Mouse (Mus musculus) embryonic facial prominence, embryonic 14.5 days (tissue): ENCODE data around the gene Rsph3b. TPM values are rescaled to one million over a fixed set of nuclear protein-coding genes. Genes with fewer than 3 reads are reported as not detected.

Experiments used
- ATAC-seq: fragments of 200-750 bp; cut with Nextera tagmentation; 2 replicates; pipeline ENCODE4 v1.8.0; 2017; ENCODE audit warnings: low read depth, moderate number of reproducible peaks, moderate TSS enrichment
- DNase-seq: peaks from one replicate; pipeline ENCODE4 v3.0.0-alpha.2; 2015; ENCODE audit warnings: low spot score
- H3K27ac ChIP-seq: fragments of 300-500 bp; sonication (generic); replicated peaks from 2 replicates; pipeline ENCODE4 v1.5.1; 2014; ENCODE audit warnings: low read depth, mild to moderate bottlenecking, low read length, moderate library complexity
- H3K27me3 ChIP-seq: fragments of 300-500 bp; sonication (generic); replicated peaks from 2 replicates; pipeline ENCODE4 v1.6.1; 2014; ENCODE audit warnings: low read length; ENCODE audit not compliant: control insufficient read depth, insufficient read depth
- H3K36me3 ChIP-seq: fragments of 300-500 bp; sonication (generic); 2 replicates; pipeline ENCODE4 v1.6.1; 2014; ENCODE audit warnings: low read length, mixed read lengths; ENCODE audit not compliant: control insufficient read depth, insufficient read depth
- H3K4me1 ChIP-seq: fragments of 300-500 bp; sonication (generic); 2 replicates; pipeline ENCODE4 v1.6.1; 2014; ENCODE audit warnings: antibody characterized with exemption, low read length; ENCODE audit not compliant: control insufficient read depth, insufficient read depth
- H3K4me2 ChIP-seq: fragments of 300-500 bp; sonication (generic); 2 replicates; pipeline ENCODE4 v1.6.1; 2014; ENCODE audit warnings: low read depth, mild to moderate bottlenecking, low read length, moderate library complexity, mixed read lengths
- H3K4me3 ChIP-seq: fragments of 300-500 bp; sonication (generic); 2 replicates; pipeline ENCODE4 v1.5.1; 2014; ENCODE audit warnings: low read depth, mild to moderate bottlenecking, low read length
- H3K9ac ChIP-seq: fragments of 300-500 bp; sonication (generic); 2 replicates; pipeline ENCODE4 v1.6.1; 2014; ENCODE audit warnings: low read depth, mild to moderate bottlenecking, low read length, moderate library complexity, mixed read lengths
- H3K9me3 ChIP-seq: fragments of 300-500 bp; sonication (generic); 2 replicates; pipeline ENCODE4 v1.6.1; 2016; ENCODE audit warnings: low read length; ENCODE audit not compliant: control insufficient read depth
- WGBS: fragments of 180-500 bp; shearing (Covaris S2); extraction: QIAGEN DNeasy Blood & Tissue Kit; methylation state at CpG from one replicate; pipeline ENCODE4 v1.1.7; 2014; 5-methylcytosine and 5-hydroxymethylcytosine counted together
- microRNA-seq: library from miRNA; unstranded; fragments of <30 nt; microRNA quantifications from one replicate; pipeline ENCODE4, GENCODE M21; 2016; ENCODE audit warnings: borderline number of aligned reads
- polyA plus RNA-seq: library from polyadenylated mRNA; unstranded; fragments of >200 nt; fragmentation: Nextera tagmentation; extraction: Ambion mirVana; gene quantifications from 2 replicates; pipeline ENCODE4 v1.2.1, GENCODE M21; 2014

Rsph3b gene
- polyA plus RNA-seq, 1 experiment from 2014 or later: 43.2 TPM

GRCm38 (mm10) chr17:6863521-6863920 lies 85.0 kb downstream of the Rsph3b start:
- DNase-seq (no peak), ATAC-seq (no peak)
- Histone ChIP-seq H3K36me3 (no peaks in the 10 kb centered on the region), H3K4me2 (no peak overlapping the region), H3K27me3 (0 out of 2 replicates have a peak, but pooled peaks cover 8% of the 10 kb centered on the region), H3K4me3 (no peak overlapping the region), H3K9me3 (no peaks in the 10 kb centered on the region), H3K9ac (no peak overlapping the region), H3K4me1 (peaks cover 8% of the 10 kb centered on the region; the same call in 1 of the 2 replicates), H3K27ac (no peak overlapping the region)
- 67% methylated on average over 6 of the region's 6 CpGs for WGBS

DNA sequence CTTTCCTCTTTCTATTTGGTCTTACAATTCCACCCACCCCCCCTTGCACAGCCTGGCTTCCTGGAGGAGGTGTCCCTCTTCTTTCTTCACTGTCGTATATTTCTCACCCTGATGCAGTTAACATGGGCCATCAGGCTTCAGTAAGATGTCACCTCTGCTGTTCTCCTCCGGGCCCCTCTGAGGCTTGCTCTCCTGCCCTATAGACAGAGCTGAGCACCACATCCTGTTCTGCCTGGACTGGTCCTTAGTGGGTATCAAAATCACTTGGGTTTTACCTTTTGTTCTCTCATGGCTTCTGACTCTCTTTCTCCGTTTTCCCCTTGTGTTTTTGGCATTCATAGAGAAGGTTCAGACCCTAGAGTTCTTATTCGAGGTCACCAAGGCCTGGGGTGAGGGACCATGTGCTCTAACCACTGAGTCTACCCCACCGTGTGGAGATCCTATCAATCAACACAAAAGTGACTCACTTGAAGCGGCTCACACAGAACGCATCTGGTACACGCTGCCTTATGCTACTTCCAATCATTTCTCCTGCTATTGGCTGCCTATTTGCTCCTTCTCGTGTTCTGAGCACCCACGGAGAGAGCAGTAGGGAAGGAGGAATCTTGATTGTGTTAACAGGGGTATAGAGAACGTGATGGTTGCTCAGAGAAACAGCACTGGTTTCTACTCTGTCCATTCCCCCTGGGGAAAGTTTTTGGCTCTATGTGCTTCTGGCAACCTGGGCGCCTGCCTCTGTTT lies 86.3 kb downstream of the Rsph3b start:
- H3K4me1 ChIP-seq: peaks cover 8% of the 10 kb centered on the region; the same call in 1 of the 2 replicates
- H3K36me3 ChIP-seq: no peaks in the 10 kb centered on the region
- no peak overlapping the region for H3K27ac ChIP-seq
- ATAC-seq (0 out of 2 replicates have a peak, but pooled peaks have one; percentile 14), DNase-seq (no peak)
- no peak overlapping the region for H3K9ac ChIP-seq
- H3K27me3 ChIP-seq: 0 out of 2 replicates have a peak, but pooled peaks cover 8% of the 10 kb centered on the region
- 59% methylated on average over 12 of the region's 12 CpGs for WGBS
- no peaks in the 10 kb centered on the region for H3K9me3 ChIP-seq
- H3K4me3 ChIP-seq: no peak overlapping the region
- peak overlapping the region; percentile 49 for H3K4me2 ChIP-seq

GRCm38 (mm10) chr17:6861181-6862039 lies 87.1 kb downstream of the Rsph3b start:
- 5% methylated on average over 27 of the region's 28 CpGs for WGBS
- Histone ChIP-seq H3K27me3 (0 out of 2 replicates have a peak, but pooled peaks cover 8% of the 10 kb centered on the region), H3K4me2 (peak overlapping the region; percentile 49), H3K9ac (peak overlapping the region; percentile 47), H3K9me3 (no peaks in the 10 kb centered on the region), H3K4me3 (peak overlapping the region; percentile 17), H3K27ac (peak overlapping the region; percentile 57), H3K4me1 (peaks cover 8% of the 10 kb centered on the region; the same call in 1 of the 2 replicates), H3K36me3 (no peaks in the 10 kb centered on the region)
- peak; percentile 46 for ATAC-seq
- peak; percentile 76 for DNase-seq

GRCm38 (mm10) chr17:6860491-6860897 lies 88.0 kb downstream of the Rsph3b start:
- Histone ChIP-seq H3K4me1 (peaks cover 8% of the 10 kb centered on the region; the same call in 1 of the 2 replicates), H3K36me3 (no peaks in the 10 kb centered on the region), H3K4me2 (peak overlapping the region; percentile 11; the same call in 1 of the 2 replicates), H3K9ac (no peak overlapping the region), H3K4me3 (no peak overlapping the region), H3K9me3 (no peaks in the 10 kb centered on the region), H3K27me3 (0 out of 2 replicates have a peak, but pooled peaks cover 8% of the 10 kb centered on the region), H3K27ac (peak overlapping the region; percentile 57)
- peak; percentile 77; the same call in 1 of the 2 replicates for ATAC-seq
- 18% methylated on average over 12 of the region's 12 CpGs for WGBS
- peak; percentile 79 for DNase-seq

- DNase-seq: no peak
- Histone ChIP-seq H3K9ac (no peak overlapping the region), H3K27me3 (0 out of 2 replicates have a peak, but pooled peaks cover 8% of the 10 kb centered on the region), H3K4me2 (no peak overlapping the region), H3K9me3 (no peaks in the 10 kb centered on the region), H3K36me3 (no peaks in the 10 kb centered on the region), H3K27ac (peak overlapping the region; percentile 69), H3K4me1 (peaks cover 8% of the 10 kb centered on the region; the same call in 1 of the 2 replicates), H3K4me3 (no peak overlapping the region)
- 30% methylated on average over 3 of the region's 4 CpGs for WGBS
- peak; percentile 42; the same call in 1 of the 2 replicates for ATAC-seq
Measured at GRCm38 (mm10) chr17:6860067-6860466, 88.4 kb downstream of the Rsph3b start.

Small RNAs within 50 kb of the gene (microRNA-seq; reads per million reads assigned to microRNA genes)
- not detected for gene Mir692-1

Other genes with a start within 250 kb of the Rsph3b start
- 57.8 and 59.1 TPM in 2 replicates for gene Ezr, start 165.9 kb downstream of the Rsph3b start, polyA plus RNA-seq
- gene Tagap1, start 12.5 kb upstream of the Rsph3b start, polyA plus RNA-seq: 45.9 and 48.1 TPM in 2 replicates
- gene Rnaset2b, start 22.0 kb upstream of the Rsph3b start, polyA plus RNA-seq: 183 and 184 TPM in 2 replicates
- gene Gm49721, start 30.2 kb upstream of the Rsph3b start, polyA plus RNA-seq: 0.10 and 0.37 TPM in 2 replicates
- not detected in 2 replicates for gene Gm1604a, start 76.9 kb upstream of the Rsph3b start, polyA plus RNA-seq
- gene Rps6ka2, start 221.4 kb upstream of the Rsph3b start, polyA plus RNA-seq: 14.0 and 16.9 TPM in 2 replicates